Mouse (Mus musculus): ENCODE results near the gene Prkcz. TPM values are rescaled to one million over a fixed set of nuclear protein-coding genes. Genes with fewer than 3 reads are reported as not detected.

Prkcz gene
- total RNA-seq, 2 experiments from 2014 or later, result 1.7 to 2.3 TPM

- intact Hi-C loops (cut with DNase I), result loop anchor here (5.0 kb wide), 1 partner anchor 34 kb away; the partner anchor contains the start of gene Faap20
- DNase-seq, result no peak
Observed at GRCm38 (mm10) chr4:155213052-155213751, 148.0 kb downstream of the Prkcz start.

Other genes starting within 250 kb of the Prkcz start
- 10 to 100 TPM; 89.2 to 89.6 TPM for gene Ski, start 138.8 kb downstream of the Prkcz start, total RNA-seq (2021)
- gene Faap20, start 111.6 kb downstream of the Prkcz start, total RNA-seq (2021), result 10 to 100 TPM; 25.7 to 28.2 TPM
- not detected for gene Gabrd, start 36.8 kb upstream of the Prkcz start, total RNA-seq (2021)
- gene Cfap74, start 47.8 kb upstream of the Prkcz start, total RNA-seq (2021), result under 1 TPM; 0.30 to 0.34 TPM
- 1 to 10 TPM in 1 of 2 experiments, not detected in 1; 2.2 TPM for gene Tmem52, start 107.8 kb upstream of the Prkcz start, total RNA-seq (2021)
- gene Gnb1, start 130.0 kb upstream of the Prkcz start, total RNA-seq (2021), result 100 to 1,000 TPM; 309 to 321 TPM
- gene Nadk, start 201.0 kb upstream of the Prkcz start, total RNA-seq (2021), result 10 to 100 TPM; 34.8 to 42.4 TPM
- gene Slc35e2, start 240.1 kb upstream of the Prkcz start, total RNA-seq (2021), result 10 to 100 TPM; 12.2 to 13.1 TPM

Measured in heart, postnatal 10 days (tissue).